Mouse (Mus musculus): ENCODE results near the gene Alg5.
"Not testable (repeated sequence)": the region's sequence is repeated elsewhere in the genome, so short reads cannot be mapped to it uniquely, and the experiment has no call there.

The Alg5 gene

DNA sequence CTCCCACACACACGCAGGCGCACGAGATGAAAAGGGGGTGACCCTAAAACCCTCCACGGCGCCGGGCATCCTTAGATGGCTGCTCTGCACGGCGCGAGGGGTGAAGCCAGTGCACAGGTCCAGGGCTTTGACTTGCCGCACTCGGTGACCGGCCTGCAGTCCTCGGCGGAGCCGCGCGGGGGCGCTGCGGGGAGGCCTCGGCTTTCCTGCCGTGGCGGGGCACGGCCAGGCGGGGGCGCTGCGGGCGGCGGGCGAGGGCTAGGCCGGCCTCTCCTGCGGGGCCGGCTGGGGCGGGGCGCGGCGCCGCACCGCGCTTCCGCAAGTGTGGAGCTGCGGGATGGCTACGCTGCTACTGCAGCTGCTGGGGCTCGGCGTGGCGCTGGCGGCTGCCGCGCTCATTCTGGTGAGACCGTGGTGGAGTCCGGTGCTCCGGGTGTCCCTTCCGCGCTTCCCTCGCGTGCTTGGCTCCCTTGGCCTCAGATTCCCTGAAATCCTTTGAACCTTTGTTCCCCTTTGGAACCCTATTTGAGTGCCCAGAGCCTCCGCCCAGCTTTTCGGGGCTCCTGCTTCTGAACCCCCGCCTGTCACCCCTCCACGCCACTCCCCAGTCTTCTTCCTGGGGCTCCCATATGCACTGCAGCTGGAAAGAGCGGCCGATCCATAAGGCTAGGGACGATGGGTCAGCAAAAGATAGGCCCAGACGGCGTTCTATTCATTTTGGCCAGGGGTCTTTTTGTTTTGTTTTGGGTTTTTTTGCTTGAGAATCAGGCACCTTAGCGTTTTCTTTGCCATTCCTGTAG lies at the start of gene Alg5, which contains the start of gene Exosc8:
Gene Alg5 (plus strand): TSS at position 293 of the 800 bp plus-strand sequence.
Gene Exosc8 (minus strand): TSS at position 147 of the 800 bp plus-strand sequence.
- peak; percentile 79 for DNase-seq

DNA sequence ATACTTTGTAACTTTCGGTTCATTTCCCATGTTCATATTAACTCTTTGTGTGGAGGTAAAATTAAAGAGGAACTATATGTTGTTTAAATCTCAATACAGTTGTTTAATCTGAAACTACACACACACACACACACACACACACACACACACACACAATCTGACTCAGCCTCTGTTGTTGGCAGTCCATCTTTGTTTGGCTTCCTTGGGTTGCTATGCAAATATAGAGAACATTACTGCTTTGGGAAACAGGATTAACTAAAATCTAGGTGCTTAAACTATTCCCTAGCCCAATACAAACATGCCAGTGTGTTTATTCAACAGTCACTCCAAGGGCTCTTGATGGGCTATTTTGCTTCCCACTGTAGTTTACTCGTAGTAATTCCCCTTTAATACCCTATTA lies 48.1 kb upstream of the Alg5 start:
- no peak for DNase-seq

DNA sequence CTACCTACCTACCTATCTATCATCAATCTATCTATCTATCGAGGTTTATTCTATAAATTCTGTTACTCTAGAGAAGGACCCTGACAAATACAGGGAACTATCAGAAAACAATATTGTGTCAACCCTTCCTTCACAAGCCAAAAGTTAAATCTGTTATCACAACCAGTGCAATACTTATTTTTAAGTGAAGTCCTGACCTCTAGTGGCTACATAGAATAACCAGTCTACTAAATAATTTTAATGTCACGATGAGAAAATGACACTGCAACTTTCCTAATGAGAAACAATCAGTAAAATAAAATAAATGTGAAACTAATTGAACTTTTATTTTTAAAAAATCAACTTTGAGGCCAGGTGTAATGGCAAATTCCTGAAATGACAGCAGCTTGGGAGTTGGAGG lies 46.2 kb upstream of the Alg5 start:
- DNase-seq = no peak

GRCm38 (mm10) chr3:54692202-54693055 lies 42.9 kb upstream of the Alg5 start, which contains the start of gene Supt20:
TSS of gene Supt20 (plus strand) at chr3:54692807.
- DNase-seq = peak; percentile 96

GRCm38 (mm10) chr3:54693056-54693415 lies 42.3 kb upstream of the Alg5 start:
- no peak for DNase-seq

- no peak for DNase-seq
Measured at GRCm38 (mm10) chr3:54699759-54700301, 35.5 kb upstream of the Alg5 start.

GRCm38 (mm10) chr3:54704106-54704505 lies 31.2 kb upstream of the Alg5 start:
- not testable (repeated sequence) for DNase-seq

DNA sequence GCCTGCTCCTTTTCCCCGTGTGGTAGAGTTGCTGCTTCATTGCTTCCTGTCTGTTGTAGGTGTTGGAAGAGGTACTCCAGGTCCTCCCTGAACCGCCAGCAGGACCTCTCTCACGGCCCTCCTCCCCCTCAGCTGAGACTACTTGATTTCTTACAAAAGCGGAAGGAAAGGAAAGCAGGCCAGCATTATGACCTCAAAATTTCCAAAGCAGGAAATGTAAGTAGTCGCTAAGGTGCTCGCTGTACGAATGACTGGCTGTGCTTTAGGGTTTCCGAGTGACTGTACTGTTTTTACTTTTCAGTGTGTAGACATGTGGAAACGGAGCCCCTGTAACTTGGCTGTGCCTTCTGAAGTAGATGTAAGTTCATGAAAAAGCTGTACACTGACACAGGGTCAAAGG lies 26.4 kb upstream of the Alg5 start:
- DNase-seq = no peak

GRCm38 (mm10) chr3:54714253-54714652 lies 21.1 kb upstream of the Alg5 start, which contains the start of gene Gm21958:
TSS of gene Gm21958 (minus strand) at chr3:54714353.
- DNase-seq = no peak

DNA sequence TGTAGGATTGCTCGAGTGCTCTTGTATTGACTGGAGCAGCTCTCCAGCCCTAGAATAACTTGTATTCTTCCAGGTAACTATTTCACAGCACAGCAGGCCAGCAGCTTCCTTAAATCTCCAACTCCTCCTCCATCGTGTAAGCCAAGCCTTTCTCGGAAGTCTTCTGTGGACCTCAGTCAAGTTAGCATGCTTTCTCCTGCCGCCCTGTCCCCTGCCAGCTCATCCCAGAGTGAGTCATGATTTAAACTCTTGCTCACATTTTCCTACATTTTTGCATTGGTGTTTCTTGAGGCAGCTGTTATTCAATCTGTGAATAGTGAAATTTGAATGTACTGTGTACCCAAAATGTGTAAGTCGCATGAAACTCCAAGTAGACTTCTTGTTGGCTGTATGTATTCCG lies 19.9 kb upstream of the Alg5 start:
- DNase-seq = peak; percentile 28

DNA sequence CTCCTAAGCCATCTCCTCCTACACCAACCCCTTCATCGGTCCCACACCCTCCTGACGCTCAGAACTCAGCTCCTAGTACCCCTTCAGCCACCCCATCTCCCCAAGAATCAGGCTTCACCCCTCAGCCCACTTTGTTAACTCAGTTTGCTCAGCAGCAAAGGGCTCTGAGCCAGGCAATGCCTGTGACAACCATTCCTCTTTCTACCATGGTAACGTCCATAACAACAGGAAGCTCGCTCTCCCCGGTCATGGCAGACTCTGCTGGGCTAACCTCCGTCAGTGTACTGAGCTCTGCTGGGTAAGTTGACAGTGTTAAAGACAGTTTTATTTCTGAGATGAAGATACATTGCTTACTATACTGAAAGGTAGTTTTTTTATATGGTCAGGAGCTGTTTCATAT lies 18.0 kb upstream of the Alg5 start:
- no peak for DNase-seq

DNA sequence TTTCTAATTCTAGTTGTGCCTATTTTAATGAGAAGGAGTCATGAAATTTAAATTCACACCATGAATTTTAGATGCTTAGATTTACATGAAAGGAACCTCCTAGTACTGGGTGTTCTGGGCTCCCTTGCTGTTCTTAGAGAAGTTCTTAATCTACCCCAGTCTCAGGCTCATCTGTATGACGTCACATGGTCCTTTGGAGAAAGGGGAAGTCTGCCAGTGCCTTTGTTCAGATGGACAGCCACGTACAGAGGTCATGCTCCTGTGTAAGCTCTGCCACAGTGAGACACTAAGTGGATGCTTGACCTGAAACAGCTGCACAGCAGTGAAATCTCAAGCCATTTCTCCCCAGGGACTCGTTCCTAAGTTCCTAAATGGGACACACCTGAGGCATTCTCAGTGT lies 16.4 kb upstream of the Alg5 start:
- peak; percentile 69 for DNase-seq

GRCm38 (mm10) chr3:54723741-54724500 lies 11.4 kb upstream of the Alg5 start:
- DNase-seq = peak; percentile 72

DNA sequence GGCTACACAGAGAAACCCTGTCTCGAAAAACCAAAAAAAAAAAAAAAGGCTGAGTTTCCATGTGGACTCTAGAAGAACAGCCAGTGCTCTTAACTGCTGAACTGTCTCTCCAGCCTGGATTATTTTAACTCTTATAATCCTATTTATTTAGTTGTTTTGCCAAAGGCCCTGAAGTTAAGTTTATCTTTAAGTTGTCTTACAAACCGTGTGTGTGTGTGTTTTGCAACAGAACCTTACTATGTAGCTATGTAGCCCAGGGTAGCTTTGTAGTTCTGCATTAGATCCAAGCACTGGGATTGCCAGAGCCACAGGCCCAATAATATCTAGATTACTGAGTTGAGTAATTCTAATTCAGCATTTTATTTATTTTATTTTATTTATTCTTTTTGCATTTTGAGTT lies 10.0 kb upstream of the Alg5 start:
- no peak for DNase-seq

GRCm38 (mm10) chr3:54727588-54727987 lies 7.8 kb upstream of the Alg5 start:
- no peak for DNase-seq

DNA sequence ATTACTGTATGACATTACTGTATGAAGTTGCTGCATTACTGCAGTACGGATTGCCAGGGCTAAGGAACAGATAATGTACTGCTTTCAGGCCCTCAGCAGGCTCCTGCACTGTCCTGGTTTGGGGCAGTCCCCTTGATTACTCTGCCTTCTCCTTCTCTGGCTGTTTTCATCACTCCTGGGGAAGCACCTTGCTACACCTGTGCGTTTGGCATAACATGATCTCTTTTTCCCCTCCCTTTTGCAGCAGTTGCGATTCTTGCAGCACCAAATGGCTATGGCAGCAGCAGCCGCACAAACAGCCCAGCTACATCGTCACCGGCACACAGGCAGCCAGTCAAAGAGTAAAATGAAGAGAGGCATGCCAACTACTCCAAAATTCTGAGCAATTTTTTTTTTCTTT lies 7.2 kb upstream of the Alg5 start:
- DNase-seq = no peak

DNA sequence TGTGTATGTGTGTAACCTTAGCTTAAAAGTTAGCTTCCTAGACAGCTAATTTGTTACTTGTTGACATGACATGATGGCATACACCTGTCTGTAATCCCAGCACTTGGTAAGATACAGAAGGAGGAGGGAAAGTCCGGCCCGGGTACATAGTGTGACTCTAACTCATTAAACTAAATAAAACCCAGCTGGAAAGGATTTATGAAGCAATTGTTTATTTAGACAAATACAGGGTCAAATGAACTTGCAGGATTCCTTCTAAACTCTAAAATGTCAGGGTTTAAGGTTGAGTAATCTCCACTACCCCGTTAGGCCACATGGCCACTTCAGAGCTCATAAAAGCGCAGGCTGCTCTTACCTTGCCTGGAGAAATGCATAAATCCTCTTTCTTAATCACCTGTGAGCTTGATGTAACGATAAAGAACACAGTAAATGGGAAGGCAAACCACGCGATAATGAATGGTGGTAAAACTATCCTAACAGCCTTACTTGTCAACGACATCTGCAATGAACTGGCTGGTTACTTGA lies 3.7 kb upstream of the Alg5 start:
- DNase-seq = no peak

- DNase-seq = no peak
Measured at GRCm38 (mm10) chr3:54732371-54732770, 3.0 kb upstream of the Alg5 start.

- DNase-seq = peak; percentile 87
Measured at GRCm38 (mm10) chr3:54734411-54735246, 710 bp upstream of the Alg5 start.

DNA sequence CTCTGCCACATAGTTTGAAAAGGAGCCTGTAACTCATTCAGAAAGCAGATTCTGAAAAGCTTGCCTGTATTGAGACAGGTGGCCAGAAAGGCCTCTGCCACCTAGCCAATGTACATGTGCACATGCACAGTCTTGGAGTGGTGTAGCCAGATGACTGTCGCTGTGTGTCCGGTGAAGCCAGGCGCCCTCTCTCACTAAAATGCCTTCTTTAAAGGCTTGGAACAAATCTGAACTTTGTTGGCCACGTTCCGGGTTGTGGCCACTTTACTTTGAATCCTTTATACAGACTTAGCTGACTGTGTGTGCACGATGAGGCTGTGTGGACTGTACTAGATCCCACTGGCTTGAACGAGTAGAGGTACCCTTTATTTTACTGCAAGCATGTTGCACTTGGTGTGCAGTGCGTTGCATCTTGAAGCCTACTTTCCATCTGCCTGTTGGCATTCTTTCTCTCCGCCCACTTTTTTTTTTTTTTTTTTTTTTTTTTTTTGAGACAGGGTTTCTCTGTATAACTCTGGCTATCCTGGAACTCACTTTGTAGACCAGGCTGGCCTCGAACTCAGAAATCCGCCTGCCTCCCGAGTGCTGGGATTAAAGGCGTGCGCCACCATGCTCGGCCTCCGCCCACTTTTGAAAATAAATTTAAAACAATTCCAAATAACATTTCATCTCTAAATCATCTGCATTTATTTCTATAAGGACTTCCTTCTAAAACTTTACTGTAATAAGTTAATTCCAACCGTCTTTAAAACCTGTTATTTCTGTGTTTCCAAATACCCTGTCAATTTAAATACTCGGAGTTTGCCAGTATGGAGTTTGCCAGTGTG lies 975 bp downstream of the Alg5 start:
- DNase-seq = peak; percentile 27

DNA sequence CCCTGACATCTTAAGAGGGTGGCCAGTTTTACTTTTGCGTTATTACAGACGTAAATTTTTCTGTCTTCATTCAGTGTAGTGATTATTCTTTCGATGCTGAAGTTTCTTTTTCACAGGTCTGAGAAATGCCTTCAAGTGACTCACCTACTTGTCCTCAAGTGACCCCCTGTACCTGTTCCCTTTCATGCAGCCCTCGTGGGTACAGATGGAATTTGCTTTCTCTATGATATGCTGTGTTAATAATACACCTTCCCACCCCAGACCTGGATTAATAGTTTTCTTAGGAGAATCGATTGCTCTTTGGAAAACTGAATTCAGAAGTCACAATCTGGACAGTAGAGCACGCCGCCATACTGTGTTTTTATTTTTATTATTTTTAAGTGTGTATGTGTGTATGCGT lies 2.0 kb downstream of the Alg5 start:
- no peak for DNase-seq
